Mouse (Mus musculus): ENCODE measurements around the gene Arsb. TPM values are rescaled to one million over a fixed set of nuclear protein-coding genes. Genes with fewer than 3 reads are reported as not detected.
"Not testable (repeated sequence)": the region's sequence is repeated elsewhere in the genome, so short reads cannot be mapped to it uniquely, and the experiment has no call there.

Gene Arsb
- polyA plus RNA-seq, 1 experiment from 2014 or later = 5.4 TPM

DNA sequence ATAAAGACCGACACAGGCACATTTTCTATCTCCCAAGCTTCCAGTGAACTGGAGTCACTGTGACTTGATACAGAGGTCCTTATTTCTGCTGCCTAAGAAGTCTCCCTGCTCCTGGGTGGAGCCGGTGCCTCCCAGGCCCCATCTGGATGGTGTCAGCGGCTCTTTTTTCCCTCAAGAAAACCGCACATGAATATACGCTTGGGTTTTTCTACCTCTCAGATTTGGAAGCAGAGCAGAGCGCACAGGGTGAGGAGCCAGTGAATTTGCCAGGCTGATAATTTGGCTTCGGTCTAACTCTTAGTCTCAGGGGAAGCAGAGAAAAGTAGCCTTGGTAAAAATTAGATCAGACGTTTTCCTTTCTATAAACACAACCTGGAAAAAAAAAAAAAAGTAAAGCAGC, 186.5 kb downstream of the Arsb start:
- Histone ChIP-seq H3K4me3 (no peak overlapping the region), H3K36me3 (replicated peaks) (no peaks in the 10 kb centered on the region), H3K4me1 (no peaks in the 10 kb centered on the region), H3K27me3 (replicated peaks; ENCODE audit: low read depth, poor library complexity, severe bottlenecking) (no peaks in the 10 kb centered on the region), H3K27ac (replicated peaks) (no peak overlapping the region), H3K9me3 (no peaks in the 10 kb centered on the region)
- no peak for DNase-seq (ENCODE audit: low spot score)
- 86% methylated on average over 8 of the region's 8 CpGs for WGBS

DNA sequence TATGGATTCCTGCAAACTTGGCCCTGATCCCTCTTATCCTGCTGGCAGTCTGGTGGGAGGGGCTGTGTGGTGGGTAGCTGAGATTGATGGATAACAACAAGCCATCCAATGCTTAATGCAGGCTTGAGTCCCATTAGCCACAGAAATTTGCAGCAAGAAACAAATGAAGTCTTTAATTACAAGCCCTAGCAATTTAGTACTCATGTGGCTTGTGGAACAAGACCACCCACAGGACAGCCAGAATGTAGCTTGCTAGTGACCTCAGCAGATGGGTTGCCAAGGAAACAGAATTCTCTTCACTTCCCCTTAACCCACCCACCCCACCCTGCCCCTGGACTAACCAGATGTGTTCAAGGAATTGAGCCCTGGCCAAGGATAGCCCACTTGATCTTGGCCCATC, 194.8 kb downstream of the Arsb start:
- DNase-seq (ENCODE audit: low spot score) = peak; percentile 35
- H3K4me3 ChIP-seq = no peak overlapping the region
- H3K27ac ChIP-seq (replicated peaks) = no peak overlapping the region
- H3K4me1 ChIP-seq = peaks cover 23% of the 10 kb centered on the region
- H3K27me3 ChIP-seq (replicated peaks; ENCODE audit: low read depth, poor library complexity, severe bottlenecking) = no peaks in the 10 kb centered on the region
- H3K9me3 ChIP-seq = no peaks in the 10 kb centered on the region
- no peaks in the 10 kb centered on the region for H3K36me3 ChIP-seq (replicated peaks)

DNA sequence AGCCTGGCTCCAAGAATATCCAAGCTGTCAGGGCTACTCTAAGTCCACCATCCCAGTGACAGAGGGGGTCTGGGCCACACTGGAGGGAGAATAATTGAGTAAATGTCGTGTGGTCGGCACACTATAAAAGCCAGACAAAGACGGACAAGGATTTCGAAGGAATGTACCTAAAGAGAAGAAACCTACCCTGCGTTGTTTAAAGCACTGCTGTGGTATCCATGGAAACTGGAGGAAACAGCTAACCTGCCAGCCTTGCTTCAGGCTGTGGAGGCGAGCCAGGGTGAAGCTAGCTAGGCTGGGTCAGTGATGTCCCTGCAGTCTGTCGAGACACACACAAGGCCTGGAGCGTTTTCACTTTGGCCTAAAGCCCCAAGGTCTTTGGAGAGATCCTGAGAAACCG, 195.7 kb downstream of the Arsb start:
- peak; percentile 39 for DNase-seq (ENCODE audit: low spot score)
- 69% methylated on average over 9 of the region's 9 CpGs for WGBS
- H3K4me1 ChIP-seq = peaks cover 23% of the 10 kb centered on the region
- no peaks in the 10 kb centered on the region for H3K9me3 ChIP-seq
- no peak overlapping the region for H3K4me3 ChIP-seq
- no peaks in the 10 kb centered on the region for H3K27me3 ChIP-seq (replicated peaks; ENCODE audit: low read depth, poor library complexity, severe bottlenecking)
- H3K36me3 ChIP-seq (replicated peaks) = no peaks in the 10 kb centered on the region
- peak overlapping the region; percentile 54 for H3K27ac ChIP-seq (replicated peaks)

DNA sequence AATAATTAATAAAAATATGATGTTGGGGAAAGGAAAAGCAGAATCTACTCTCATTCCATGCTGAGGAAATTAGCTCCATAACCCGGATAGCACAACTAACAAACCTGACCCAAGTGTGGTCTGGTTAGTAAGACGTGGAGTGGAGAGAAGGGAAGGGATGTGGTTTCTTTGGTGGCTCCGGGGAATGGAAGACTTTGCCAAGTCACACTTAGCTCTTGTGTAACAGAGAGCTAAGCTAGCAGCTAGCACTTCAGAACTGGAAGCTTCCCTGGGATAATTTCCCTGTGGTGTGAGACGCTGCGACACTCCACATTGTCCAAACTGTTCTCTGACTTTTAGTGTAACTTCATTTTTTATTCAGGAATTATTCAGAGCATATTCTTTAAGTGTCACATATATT, 198.7 kb downstream of the Arsb start:
- WGBS = 89% methylated on average over 5 of the region's 5 CpGs
- Histone ChIP-seq H3K36me3 (replicated peaks) (no peaks in the 10 kb centered on the region), H3K4me3 (no peak overlapping the region), H3K27me3 (replicated peaks; ENCODE audit: low read depth, poor library complexity, severe bottlenecking) (no peaks in the 10 kb centered on the region), H3K27ac (replicated peaks) (no peak overlapping the region), H3K4me1 (peaks cover 23% of the 10 kb centered on the region), H3K9me3 (no peaks in the 10 kb centered on the region)
- DNase-seq (ENCODE audit: low spot score) = no peak

DNA sequence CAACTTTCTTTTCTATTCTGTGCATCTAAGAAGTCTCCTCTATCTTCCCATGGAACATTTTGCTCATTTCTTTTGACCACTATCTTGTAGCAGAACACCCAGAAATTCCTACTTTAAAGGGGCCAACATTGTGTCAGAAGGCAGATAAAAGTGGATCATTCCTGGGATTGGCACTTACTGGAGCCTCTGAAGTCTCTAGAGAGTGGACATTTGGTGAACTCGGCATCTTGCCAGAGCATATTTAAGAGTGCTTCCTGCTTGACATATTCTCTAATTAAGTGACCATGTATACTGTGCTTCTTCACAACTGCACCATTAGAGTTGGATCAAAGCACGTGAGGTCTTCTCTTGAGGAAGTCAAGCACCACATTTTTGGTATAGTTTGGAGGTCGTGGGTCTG, 201.0 kb downstream of the Arsb start:
- H3K27ac ChIP-seq (replicated peaks) = no peak overlapping the region
- DNase-seq (ENCODE audit: low spot score) = no peak
- no peak overlapping the region for H3K4me3 ChIP-seq
- peaks cover 5% of the 10 kb centered on the region for H3K4me1 ChIP-seq
- H3K9me3 ChIP-seq = no peaks in the 10 kb centered on the region
- no peaks in the 10 kb centered on the region for H3K36me3 ChIP-seq (replicated peaks)
- 82% methylated on average over 3 of the region's 3 CpGs for WGBS
- H3K27me3 ChIP-seq (replicated peaks; ENCODE audit: low read depth, poor library complexity, severe bottlenecking) = 0 out of 2 replicates have a peak, but pooled peaks cover 4% of the 10 kb centered on the region

DNA sequence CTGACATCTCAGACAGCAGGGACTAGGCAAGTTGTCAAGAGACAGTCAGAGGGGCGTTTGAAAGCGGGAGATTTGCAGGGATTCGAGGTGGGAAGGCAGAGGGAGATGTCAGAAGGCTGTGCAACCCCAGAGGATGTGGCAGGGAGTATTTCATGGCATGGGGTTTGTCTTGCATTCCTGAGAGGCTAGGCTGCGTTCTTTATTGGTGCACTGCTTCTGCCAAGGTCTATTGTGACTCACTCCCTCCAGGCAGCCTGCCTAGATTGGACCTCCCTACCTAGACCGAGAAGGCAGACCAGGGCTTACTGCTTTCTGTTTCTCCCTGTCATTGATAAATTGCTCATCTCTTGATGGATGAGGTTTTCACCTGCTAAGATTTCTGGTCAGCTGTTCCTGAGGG, 204.2 kb downstream of the Arsb start:
- DNase-seq (ENCODE audit: low spot score) = no peak
- H3K27ac ChIP-seq (replicated peaks) = no peak overlapping the region
- WGBS = 79% methylated on average over 5 of the region's 5 CpGs
- peaks cover 23% of the 10 kb centered on the region for H3K4me1 ChIP-seq
- no peak overlapping the region for H3K4me3 ChIP-seq
- no peaks in the 10 kb centered on the region for H3K36me3 ChIP-seq (replicated peaks)
- 0 out of 2 replicates have a peak, but pooled peaks cover 4% of the 10 kb centered on the region for H3K27me3 ChIP-seq (replicated peaks; ENCODE audit: low read depth, poor library complexity, severe bottlenecking)
- H3K9me3 ChIP-seq = no peaks in the 10 kb centered on the region

DNA sequence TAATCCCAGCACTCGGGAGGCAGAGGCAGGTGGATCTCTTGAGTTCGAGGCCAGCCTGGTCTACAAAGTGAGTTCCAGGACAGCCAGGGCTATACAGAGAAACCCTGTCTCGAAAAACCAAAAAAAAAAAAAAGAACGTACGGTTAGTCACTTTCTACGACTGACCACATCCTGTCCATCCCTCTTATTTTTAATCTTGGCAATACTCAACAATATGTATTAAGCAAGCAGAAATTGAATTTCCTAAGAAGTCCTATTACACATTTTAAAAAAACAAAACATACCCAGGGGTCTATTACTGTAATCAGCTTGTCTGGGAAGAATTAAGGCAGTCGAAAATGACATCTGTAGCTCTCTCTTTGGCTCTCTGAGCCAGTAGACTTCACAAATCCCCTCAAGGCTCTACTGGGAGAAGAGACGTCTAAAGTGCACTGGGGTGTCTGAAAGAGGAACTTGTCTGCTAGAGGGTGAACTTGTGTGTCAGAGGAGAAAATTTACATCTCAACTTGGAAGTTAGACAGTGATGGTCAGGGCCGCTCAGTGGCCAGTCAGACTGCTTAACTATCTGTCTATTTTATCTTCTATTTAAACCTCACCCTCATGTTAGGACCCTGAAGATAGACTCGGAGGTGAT, 205.6 kb downstream of the Arsb start:
- Histone ChIP-seq H3K9me3 (no peaks in the 10 kb centered on the region), H3K27ac (replicated peaks) (no peak overlapping the region), H3K4me1 (peaks cover 23% of the 10 kb centered on the region), H3K27me3 (replicated peaks; ENCODE audit: low read depth, poor library complexity, severe bottlenecking) (0 out of 2 replicates have a peak, but pooled peaks cover 4% of the 10 kb centered on the region), H3K36me3 (replicated peaks) (no peaks in the 10 kb centered on the region), H3K4me3 (no peak overlapping the region)
- DNase-seq (ENCODE audit: low spot score) = no peak
- WGBS = 80% methylated on average over 10 of the region's 10 CpGs

DNA sequence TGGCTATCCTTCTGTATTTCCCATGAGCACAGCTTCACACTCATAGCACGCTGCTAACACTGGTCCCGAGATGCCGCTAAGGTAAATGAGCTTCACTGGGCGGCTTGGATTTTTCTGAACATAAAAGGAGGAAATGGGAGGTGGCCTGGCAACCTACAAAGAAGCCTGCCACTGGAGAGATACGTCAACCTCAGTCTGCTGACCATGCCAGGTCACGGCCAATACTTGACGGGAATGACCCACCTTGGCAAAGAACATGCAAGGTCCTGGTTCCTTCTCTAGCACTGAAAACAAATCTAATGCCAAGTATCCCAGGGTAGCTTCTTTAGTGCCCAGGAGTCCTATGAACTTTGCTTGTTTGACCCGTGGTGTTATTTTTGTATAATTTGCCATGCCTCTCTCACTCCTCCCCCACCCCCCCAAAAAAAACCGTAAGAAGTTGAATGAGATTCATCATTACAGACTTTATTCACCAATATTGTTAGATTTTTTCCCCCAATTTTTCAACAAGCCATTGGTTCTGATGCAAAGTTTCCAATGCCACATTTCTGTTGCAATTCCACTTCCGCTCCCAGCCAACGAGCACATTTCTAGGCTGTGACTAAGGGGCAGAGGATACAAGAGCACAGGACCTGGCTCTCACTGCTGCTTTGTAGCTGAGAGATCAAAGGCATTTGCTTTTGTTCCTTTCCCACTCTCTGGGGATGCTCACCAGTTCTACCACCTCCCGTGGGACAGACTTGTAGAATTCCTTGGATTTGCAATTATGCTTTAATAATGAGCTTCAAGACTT, 207.5 kb downstream of the Arsb start:
- no peak overlapping the region for H3K27ac ChIP-seq (replicated peaks)
- H3K27me3 ChIP-seq (replicated peaks; ENCODE audit: low read depth, poor library complexity, severe bottlenecking) = 0 out of 2 replicates have a peak, but pooled peaks cover 4% of the 10 kb centered on the region
- no peak for DNase-seq (ENCODE audit: low spot score)
- H3K36me3 ChIP-seq (replicated peaks) = no peaks in the 10 kb centered on the region
- H3K4me1 ChIP-seq = peaks cover 23% of the 10 kb centered on the region
- WGBS = 70% methylated on average over 12 of the region's 12 CpGs
- H3K4me3 ChIP-seq = no peak overlapping the region
- no peaks in the 10 kb centered on the region for H3K9me3 ChIP-seq

DNA sequence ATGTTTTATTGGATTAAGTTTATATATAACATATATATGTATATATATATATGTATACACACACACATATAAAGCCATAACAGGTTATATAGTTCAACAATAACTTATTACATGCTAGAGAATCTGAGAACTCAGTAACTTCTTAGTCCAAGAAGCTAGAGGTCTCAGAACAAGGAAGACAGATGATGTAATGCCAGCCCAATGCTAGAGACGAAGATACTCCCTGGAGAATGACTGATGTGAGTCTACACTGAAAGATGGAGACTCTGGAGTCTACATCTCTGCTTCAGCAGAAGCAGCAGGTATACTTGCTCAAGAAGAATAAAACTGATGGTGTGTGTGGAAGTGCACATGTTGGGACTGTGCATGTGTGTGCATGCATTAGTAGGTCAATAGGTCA, 208.3 kb downstream of the Arsb start:
- WGBS = 67% methylated on average over 1 of the region's 1 CpGs
- H3K9me3 ChIP-seq = no peaks in the 10 kb centered on the region

DNA sequence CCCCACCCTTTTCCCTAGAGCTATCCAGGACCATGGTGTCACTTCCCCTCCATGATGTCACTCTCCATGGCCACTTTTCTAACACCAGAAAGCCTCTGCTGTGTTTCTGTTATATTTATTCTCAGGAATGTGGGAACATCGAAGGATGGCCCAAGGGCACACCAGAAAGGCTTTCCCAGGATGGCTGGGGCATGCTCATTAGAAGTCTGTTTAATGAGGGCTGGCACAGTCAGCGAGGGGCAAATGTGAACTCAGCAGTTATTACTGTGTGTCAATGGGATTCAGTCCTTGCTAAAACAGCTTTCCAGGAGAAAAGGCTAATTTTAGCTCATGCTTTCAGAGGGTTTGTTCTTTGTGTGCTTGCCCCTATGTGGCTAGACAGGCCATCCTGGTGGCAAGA, 213.1 kb downstream of the Arsb start:
- Histone ChIP-seq H3K4me1 (peaks cover 6% of the 10 kb centered on the region), H3K36me3 (replicated peaks) (no peaks in the 10 kb centered on the region), H3K9me3 (no peaks in the 10 kb centered on the region), H3K27ac (replicated peaks) (no peak overlapping the region), H3K4me3 (no peak overlapping the region), H3K27me3 (replicated peaks; ENCODE audit: low read depth, poor library complexity, severe bottlenecking) (no peaks in the 10 kb centered on the region)
- 62% methylated on average over 2 of the region's 2 CpGs for WGBS
- DNase-seq (ENCODE audit: low spot score) = no peak

More for the DNA sequence above, 208.3 kb downstream of the Arsb start:
- DNase-seq (ENCODE audit: low spot score) = no peak
- Histone ChIP-seq H3K4me1 (peaks cover 23% of the 10 kb centered on the region), H3K36me3 (replicated peaks) (no peaks in the 10 kb centered on the region), H3K27me3 (replicated peaks; ENCODE audit: low read depth, poor library complexity, severe bottlenecking) (0 out of 2 replicates have a peak, but pooled peaks cover 4% of the 10 kb centered on the region), H3K27ac (replicated peaks) (no peak overlapping the region), H3K4me3 (no peak overlapping the region)

DNA sequence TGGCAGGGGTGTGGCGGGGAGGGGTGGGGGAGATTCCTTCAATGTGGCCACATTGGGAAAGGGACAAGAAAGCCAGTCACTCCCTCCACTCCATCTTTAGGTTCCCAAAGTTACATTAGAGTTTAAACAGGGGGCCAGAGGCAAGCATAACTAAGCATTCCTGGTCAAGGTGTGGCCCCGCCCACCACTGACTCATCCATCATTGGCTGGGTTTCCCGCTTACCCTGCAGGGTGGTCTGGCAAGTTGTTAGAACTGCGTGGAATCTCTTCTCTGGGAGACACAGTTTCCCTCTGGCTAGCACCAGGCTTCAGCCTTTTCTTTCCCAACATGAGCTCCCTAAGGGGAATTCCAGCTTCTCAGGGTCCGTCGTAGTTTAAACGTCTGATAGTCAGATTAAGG, 213.8 kb downstream of the Arsb start:
- Histone ChIP-seq H3K36me3 (replicated peaks) (no peaks in the 10 kb centered on the region), H3K9me3 (no peaks in the 10 kb centered on the region), H3K27ac (replicated peaks) (no peak overlapping the region), H3K4me1 (peaks cover 12% of the 10 kb centered on the region), H3K4me3 (no peak overlapping the region), H3K27me3 (replicated peaks; ENCODE audit: low read depth, poor library complexity, severe bottlenecking) (0 out of 2 replicates have a peak, but pooled peaks cover 3% of the 10 kb centered on the region)
- 83% methylated on average over 7 of the region's 7 CpGs for WGBS
- DNase-seq (ENCODE audit: low spot score) = no peak

DNA sequence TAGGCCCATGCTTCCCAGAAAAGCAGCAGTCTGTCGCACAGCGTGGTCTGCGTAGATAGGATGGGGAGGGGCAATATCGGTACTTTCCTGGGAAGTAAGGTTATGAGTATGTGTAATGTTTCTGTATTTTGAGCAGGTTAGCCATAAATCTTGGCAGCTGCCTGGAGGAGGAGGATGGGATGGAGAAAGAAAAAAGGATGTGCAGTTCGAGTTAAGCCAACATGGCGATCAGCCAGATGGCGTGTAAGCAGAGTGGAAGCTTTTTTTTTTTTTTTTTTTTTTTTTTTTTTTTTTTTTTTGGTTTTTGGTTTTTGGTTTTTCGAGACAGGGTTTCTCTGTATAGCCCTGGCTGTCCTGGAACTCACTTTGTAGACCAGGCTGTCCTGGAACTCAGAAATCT, 214.3 kb downstream of the Arsb start:
- not testable (repeated sequence) for H3K36me3 ChIP-seq (replicated peaks); H3K4me3 ChIP-seq; H3K27me3 ChIP-seq (replicated peaks; ENCODE audit: low read depth, poor library complexity, severe bottlenecking); H3K9me3 ChIP-seq; DNase-seq (ENCODE audit: low spot score); H3K27ac ChIP-seq (replicated peaks)
- WGBS = 92% methylated on average over 8 of the region's 8 CpGs
- H3K4me1 ChIP-seq = peaks cover 18% of the 10 kb centered on the region

DNA sequence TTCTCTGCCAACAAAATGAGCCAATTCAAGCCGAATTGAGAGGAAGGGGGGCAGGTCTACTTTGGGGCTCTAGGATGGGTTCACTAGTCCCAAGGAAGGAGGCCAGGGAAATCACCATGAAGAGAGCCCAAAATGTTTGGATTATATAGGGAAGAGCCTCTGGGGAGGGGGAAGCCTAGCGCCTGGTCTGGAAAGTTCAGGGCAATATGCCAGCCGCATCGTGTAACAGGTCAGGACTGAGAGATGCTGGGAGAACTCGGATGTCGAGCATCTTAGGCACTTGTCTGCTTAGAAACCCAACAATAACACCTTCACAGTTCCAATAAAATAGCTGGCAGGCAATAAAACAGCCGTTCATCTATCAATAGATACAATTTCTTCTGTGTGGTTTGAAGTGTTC, 216.2 kb downstream of the Arsb start:
- H3K4me1 ChIP-seq = peaks cover 18% of the 10 kb centered on the region
- H3K4me3 ChIP-seq = no peak overlapping the region
- H3K27ac ChIP-seq (replicated peaks) = no peak overlapping the region
- H3K36me3 ChIP-seq (replicated peaks) = no peaks in the 10 kb centered on the region
- H3K9me3 ChIP-seq = peaks cover 3% of the 10 kb centered on the region; the same call in 1 of the 2 replicates
- no peak for DNase-seq (ENCODE audit: low spot score)
- 84% methylated on average over 7 of the region's 7 CpGs for WGBS
- 0 out of 2 replicates have a peak, but pooled peaks cover 3% of the 10 kb centered on the region for H3K27me3 ChIP-seq (replicated peaks; ENCODE audit: low read depth, poor library complexity, severe bottlenecking)

Data from embryonic facial prominence, embryonic 10.5 days (tissue).